Mouse (Mus musculus): ENCODE measurements at regions not wholly inside any gene's neighbourhood (a gene's known extent, or its start where the extent isn't known, plus 50 kb on each side); places are given as distances from the start of the nearest gene placed in this dataset.

DNA sequence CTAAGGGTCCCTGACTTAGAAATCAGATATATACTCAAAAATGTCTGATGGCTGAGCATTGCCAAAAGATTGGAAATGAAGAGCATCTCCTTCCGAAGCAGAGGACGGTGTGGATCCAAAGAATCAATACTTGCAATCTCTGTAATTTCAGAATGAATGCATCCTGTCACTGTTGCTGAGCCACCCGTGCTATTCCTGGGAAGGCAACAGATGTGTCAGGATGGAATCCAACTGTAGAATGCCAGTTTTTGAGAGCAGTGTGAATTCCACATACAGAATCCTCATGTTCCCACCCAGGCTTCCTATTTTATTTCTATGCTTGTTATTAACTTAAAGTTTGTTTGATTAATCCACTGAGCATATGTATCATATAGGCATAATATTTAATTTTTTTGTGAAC lies 633.9 kb downstream of the Kcnj2 start:
- no peak for DNase-seq (ENCODE audit: low read depth, low spot score)

DNA sequence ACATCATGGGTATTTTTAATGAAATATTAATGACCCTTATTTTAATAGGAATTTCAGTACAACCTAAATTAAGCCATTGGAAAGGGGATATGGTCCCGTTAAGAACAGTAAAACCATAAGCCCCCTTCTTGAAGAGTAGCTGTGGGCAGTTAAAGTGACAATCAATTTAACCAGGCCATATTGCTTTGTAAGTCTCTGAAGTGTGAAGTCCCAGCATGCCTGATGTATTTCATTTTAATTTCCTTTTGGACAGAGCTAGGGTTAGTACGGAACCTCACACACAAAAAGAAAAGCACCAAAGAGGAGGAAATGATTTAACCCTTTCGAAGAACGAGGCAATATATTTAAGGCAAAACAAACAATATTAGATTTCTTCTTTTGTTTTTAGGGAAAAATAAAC lies 640.9 kb downstream of the Kcnj2 start:
- no peak for DNase-seq (ENCODE audit: low read depth, low spot score)

DNA sequence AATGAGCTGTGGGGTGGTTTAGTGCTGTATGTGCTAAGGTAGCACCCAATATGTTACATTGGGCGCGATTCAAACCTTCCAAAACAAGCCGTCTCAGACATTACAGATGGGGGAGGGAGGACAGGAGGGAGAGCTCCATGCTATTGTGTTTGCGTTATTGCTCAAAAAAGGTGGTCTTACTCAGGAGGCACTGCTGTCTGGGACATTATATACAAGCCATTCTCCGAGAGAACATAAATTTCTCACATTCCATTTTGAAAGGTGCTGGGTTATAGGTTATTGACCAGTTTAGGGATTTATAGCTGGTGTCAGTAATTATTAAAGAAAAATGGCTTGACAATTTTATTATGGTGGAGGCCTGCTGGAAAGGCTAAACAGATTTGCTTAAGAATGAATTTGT lies 649.4 kb downstream of the Kcnj2 start:
- DNase-seq (ENCODE audit: low read depth, low spot score) = no peak

DNA sequence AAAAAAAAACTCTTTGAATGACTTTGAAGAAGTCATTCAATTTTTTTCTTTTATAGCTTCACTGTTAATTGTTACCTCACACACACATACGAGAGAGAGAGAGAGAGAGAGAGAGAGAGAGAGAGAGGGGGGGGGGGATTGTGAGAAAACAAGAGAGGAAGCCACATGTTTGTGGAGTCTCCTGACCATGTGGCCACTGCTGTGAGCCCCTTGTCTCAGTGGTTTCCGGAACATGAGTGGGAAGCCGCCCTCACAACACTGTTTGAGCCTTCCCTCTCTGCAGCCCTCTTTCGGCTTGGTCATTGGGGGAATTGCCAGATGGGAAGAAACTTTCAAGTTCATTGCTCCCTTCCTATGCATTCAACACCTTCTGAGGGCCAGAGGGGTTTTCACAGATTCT lies 656.3 kb downstream of the Kcnj2 start:
- no peak for DNase-seq (ENCODE audit: low read depth, low spot score)

DNA sequence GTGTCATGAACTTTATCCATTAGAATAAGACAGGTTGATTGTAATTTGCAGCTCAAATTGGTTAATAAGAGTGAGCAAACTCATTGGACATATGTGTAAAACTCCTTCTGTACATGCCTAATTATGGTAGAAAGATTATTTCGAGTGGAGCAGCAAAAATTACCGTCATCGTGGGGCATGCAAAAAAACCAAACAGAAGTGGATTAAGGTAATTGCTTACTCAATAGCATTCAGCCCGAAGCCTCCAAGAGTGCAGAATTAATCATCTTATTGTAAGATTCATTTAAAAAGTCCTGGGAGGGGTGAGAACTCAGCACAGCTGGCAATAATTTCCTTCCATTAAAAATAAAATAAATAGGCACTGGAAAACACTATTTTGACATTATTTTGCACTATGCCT lies 662.2 kb downstream of the Kcnj2 start:
- no peak for DNase-seq (ENCODE audit: low read depth, low spot score)

DNA sequence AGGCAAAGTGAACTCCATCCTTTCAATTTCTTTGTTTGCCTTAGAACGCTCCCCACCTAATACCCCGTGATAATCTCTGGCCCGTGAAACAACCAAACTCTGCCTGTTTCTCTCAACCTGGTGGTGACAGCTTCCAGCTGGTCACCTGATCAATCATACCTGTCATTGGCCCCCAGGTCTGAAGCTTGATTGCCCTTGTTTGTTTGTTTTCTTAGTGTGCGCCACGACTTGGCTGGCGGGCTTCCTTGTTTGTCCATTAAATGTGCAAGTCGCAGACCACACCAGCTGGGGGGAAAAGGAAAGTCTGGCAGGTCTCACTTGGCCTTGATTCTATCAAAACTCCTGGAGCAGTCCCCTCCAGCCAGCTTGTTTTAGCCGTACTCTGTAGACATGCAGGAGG lies 666.1 kb downstream of the Kcnj2 start:
- no peak for DNase-seq (ENCODE audit: low read depth, low spot score)

DNA sequence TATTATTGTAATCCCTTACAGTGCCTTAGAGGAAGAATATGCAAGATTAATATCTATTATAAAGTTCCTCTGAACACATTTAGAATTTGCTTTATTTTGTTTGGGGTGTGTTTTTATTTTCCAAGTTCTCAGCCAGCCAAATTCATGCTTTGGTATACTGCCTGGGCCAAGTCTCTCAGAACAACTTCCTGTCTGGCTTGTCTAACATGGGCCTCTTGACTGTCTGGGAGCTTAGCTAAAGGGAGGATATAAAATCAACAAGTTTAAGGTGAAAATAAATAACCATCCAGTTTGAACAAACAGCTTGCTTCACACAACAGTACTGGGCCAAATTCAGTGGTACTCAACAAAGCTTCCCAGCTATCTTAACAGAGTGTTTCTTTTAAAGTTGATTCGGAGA lies 669.5 kb downstream of the Kcnj2 start:
- DNase-seq (ENCODE audit: low read depth, low spot score) = no peak

DNA sequence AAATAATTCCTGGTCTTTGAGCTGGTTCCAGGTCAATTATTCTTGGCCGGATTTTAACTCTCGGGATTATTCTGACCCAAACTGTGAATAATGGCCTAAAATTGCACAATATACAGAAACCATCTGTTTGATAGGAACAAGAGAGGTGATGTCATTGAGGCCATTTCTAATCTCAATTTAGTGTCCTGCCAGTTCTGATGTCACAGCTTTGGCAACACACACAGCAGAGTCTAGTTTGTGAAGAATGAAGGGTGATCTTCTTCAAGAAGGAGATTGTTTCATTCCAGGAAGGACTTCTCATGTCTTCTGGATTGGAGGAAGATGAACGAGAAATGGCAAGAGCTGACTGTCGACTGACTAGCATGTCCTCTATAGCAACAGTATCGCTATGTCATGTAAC lies 670.0 kb downstream of the Kcnj2 start:
- no peak for DNase-seq (ENCODE audit: low read depth, low spot score)

DNA sequence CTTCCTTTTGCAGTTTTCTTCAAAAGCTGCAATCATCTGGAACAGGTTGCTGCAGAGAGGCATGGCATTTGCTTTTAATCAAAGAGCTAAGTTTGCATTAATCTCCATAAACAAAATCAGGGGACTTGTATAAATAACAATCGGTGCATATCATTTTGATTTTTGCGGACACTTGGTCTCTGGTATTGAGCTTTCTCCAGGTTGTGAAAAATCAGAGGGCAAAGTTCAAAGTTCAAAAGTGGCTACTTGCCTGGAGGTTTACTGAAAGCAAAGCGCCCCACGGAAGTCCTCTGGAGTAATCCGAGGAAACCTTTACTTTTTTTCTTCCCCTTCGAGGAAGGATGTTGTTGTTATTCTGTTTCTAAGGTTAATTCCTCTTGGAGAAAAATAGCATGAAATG lies 677.4 kb downstream of the Kcnj2 start:
- no peak for DNase-seq (ENCODE audit: low read depth, low spot score)

DNA sequence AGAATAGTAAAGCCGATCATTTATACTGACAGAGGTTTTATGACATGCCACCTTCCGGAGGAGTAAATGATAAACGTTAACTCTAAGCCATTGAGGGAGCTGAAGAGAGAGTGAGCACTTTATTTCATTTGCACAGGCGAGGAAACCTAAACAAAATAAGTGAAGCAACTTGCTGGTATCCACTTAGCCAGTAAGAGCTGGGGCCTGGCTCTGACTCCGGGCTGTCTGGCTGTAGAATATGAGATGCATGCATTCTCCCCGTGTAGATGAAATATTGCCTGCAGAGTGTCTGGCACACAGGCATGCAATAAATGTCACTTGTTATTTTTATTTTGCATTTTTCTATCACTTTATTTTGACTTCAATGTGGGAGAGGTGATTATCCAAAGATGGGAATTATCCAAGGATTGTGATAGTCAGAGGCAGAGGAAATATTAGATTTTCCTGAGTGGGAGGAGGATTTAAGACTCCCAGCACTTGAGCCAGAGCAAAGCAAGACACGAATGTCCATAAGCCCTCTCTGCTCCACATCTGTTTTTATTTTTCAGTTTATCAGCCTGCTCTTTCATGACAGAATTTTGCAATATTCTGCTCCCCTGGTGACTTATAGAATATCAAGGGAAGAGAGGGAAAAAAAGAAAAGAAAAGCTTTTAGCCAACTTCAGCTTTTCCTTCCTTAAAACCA lies 681.4 kb downstream of the Kcnj2 start:
- no peak for DNase-seq (ENCODE audit: low read depth, low spot score)

DNA sequence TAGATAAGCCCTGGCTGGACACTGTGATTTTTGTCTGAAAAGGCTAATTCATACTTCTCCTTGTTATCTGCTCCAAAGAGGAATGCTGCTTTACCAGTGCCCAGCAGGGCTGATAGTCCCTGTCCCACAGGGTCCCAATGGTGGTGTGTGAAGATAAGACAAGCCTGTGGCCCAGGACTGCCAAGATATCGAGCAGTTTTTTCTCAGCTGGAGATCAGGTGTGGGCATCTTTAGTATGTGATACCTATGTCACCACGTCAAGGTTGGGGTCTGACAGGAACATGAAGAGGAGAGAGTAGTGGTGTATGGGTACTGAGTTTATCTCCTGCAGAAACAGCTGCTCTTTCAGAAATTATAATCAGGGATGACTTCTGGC lies 682.0 kb downstream of the Kcnj2 start:
- no peak for DNase-seq (ENCODE audit: low read depth, low spot score)

DNA sequence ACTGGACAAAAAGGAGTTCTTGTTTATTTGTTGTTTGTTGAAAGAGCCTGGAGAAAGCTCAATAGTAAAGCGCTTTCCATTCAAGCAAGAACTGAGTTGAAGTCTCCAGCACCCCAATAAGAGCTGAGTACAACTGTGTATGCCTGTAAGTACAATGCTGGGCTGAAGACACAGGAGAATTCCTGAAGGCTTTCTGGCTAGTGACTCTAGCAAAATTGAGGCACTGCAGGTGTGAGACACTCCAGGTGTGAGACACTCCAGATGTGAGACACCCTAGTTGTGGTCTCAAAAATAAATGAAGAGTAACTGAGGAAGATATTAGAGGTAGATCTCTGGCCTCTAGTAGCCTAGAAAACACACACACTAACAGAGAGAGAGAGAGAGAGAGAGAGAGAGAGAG lies 682.5 kb downstream of the Kcnj2 start:
- no peak for DNase-seq (ENCODE audit: low read depth, low spot score)

DNA sequence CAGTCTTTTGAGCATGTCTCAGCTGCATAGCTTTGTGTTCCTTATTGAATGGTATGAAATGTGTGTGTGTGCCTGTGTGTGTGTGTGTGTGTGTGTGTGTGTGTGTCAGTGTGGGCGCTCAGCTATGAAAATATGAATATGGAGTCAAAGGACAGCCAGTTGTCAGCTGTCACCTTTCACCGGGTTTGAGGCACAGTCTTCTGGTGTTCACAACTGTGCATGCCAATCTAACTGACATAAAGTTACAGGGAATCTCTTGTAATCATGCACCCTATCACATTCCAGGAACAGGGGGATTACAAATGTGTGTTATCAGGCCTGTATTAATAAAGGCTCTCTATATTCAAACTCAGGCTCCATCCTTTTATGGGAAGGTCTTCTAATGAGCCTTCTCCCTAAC lies 688.8 kb downstream of the Kcnj2 start:
- DNase-seq (ENCODE audit: low read depth, low spot score) = no peak

DNA sequence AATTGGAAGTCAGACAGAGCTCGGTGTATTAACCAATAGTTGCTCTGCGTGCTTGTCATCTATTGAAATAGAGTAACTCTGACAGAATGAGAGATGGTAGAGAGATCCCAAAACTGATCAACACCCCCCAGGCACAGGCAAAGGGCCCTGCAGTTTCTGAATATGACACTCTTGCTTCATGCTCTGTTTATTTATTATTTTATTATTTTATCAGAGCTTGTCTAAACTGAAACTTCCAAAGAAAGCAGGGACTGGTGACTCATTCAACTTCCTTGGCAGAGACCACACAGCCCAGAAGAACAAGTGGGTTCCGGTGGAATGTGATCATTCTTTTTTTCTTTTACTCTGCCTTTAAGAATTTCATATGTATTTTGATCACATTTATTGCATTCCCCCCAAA lies 697.1 kb downstream of the Kcnj2 start:
- DNase-seq (ENCODE audit: low read depth, low spot score) = no peak

DNA sequence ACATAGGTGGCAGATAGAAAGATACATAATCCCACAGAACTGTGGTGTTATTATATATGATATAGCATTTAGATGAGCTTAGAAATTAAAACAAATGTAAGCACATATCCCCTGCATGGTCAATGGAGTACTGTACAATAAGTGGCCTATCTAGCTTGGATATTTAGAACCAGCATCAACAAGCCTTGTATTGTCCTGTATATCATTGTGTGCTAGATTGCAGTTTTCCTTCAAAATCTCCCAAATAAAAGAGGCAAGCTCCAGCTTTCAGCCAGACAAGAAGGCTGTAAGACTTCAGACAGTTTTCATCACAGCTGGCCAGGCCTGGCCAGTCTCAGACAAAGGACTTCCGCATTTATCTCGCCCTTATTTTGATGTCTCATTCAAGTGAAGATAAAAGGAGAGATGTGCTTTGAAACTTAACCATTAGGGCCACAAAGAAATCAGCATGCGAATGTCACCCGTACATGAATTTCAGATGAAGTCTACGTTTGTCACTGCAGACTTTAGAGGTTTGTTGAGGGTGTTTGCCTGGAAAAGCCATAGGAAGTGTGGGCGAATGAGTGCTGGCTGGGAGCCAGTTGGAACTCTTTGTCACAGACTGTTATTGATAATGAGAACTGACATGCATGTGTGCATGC lies 700.5 kb downstream of the Kcnj2 start:
- no peak for DNase-seq (ENCODE audit: low read depth, low spot score)

DNA sequence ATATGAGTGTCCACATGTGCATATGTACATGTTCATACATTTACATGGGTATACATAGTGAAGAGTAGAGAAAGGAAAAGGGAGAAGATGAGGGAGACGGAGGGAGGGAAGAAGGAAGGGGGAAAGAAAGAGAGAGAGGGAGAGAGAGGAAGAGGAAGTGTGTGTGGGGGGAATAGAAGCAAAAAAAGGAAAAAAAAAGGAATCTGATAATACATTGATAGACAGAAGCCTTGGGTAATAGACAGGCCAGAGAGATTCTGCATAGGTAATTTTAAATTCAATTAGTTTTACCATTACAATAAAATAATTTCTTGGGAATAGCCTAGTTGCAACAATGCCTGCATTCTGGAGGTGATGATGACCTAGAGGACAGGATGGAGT lies 701.0 kb downstream of the Kcnj2 start:
- DNase-seq (ENCODE audit: low read depth, low spot score) = no peak

DNA sequence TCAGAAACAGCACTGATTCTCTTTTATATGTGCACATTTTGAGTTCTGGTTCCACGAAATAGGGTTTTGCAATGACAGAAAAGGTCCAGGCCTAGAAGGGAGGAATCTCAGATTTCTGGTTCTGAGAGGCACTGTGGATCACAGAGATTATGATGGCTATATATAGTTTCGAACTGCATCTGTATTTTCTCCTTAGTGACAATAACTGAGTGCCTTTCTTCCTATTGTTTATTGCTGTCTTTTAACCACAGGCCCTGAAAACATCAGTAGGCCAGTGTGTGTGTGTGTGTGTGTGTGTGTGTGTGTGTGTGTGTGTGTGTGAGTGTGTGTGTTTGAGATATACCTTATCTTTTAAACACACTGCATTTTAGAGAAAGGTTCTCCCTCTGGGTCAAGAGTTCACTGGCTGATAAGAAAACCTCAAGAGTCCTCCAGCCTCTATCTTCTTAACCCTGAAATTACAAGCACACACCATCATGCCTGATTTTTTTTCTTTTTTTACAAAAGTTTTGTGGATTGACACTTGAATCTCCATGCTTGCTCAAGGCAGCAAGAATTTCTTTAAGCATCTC lies 708.2 kb downstream of the Kcnj2 start:
- DNase-seq (ENCODE audit: low read depth, low spot score) = no peak

DNA sequence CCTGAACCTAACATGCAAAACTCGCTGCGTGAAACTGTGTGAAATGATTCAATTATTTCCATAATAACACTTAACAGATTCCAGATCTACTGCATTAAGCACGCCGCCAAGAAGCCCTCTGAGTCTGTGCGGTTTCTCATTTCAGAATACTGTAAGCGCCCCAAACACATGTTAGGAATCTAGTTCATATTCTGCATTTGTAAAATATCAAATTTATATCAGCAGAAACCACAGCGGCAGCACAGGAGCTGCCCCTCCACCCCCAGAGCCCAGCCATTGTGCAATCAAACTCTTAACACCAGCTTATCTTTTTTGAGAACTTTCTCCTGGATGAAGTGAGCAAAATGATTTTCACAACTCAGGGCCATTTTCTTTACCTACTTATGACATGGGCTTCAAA lies 715.4 kb downstream of the Kcnj2 start:
- DNase-seq (ENCODE audit: low read depth, low spot score) = no peak

DNA sequence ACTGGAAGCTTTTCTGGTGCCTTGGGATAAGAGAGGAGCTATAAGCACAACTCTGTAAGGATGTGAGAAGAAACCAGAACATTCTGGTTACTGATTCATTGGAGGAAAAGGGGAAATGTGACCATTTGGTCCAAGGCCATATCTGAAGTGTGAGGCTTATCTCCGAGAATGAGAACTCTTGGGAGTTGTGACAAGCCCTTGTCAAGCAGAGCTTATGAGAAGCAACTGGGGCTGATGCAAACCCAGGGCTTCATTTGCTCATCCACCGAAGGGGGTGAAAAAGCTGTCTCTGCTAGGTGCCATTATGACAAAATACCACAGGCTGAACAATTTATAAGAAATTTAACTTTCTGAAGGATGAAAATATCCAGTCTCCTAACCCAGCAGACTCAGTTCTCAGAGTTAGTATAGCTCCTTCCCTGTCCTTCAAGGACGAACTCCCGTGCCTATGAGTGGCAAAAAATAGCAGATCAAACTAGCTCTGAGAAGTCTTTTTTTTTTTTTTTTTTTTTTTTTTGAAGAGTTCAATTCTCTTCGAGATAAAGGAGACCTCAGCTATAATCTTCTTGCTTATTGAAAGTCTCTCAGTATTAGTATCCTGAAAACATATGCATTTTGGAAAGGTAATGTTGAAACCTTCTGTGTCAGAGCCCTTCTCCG lies 725.4 kb downstream of the Kcnj2 start:
- DNase-seq (ENCODE audit: low read depth, low spot score) = no peak

DNA sequence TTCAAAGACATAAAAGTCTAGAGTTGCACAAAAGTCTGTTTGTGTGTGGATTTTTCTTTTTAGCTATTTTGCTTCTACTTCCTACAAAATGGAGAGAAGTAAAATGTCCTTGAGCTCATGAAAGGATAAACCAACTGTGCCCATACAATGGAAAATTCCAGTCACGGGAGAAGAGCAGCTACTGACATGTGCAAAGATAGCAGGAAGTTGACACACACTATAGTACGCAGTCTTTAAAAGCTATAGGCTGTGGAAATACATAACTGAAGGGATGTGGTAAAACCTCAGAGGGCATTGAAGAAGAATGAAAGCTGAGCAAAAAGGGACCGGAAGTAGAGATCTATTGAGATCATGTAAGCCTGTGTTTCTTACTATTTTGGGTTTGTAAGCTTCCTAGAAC lies 735.1 kb downstream of the Kcnj2 start:
- DNase-seq (ENCODE audit: low read depth, low spot score) = no peak

DNA sequence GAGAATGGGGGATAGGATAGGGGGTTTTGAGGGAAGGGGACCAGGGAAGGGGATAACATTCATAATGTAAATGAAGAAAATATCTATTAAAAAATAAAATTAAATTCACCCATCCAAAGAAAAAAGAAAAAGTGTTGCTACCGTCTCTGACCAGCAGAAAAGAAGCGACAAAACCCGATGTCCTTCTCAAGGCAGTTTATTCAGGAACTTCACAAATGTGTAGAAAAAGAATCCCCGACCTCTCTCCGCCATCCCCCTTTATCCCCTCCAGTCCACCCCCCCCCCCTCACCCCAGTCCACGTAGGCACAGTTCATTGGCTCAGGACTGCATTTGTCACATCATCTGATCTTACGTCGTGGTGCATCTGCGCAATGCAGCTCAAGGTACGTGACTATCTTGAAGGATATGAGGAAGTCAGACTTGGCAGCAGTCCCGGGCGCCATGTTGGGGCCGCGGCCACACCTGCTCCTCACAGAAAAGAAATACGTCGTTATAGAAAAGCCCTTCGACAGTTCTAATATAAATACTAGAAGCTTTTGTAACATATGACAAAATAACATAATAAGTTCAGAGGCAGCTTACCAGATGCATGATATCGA lies 750.3 kb downstream of the Kcnj2 start:
- DNase-seq (ENCODE audit: low read depth, low spot score) = no peak

DNA sequence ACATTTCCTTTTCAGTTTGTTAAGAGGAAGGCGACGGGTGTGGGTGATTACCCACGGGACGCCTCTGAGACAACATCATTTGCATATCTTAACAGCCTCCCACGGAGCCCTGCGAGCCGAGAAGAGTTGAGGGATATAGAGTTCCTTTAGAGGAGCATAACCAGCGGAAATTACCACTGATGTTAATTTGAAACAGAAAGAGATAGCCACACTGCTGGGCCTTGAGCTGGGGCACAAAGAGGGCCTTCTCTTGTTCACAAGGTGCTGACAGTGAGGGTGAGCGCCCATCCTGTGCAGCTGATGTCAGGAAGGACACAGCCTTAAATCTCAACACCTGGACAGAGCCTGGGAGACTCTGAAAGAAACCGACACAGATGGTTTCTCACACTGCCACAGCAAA lies 752.2 kb downstream of the Kcnj2 start:
- no peak for DNase-seq (ENCODE audit: low read depth, low spot score)

DNA sequence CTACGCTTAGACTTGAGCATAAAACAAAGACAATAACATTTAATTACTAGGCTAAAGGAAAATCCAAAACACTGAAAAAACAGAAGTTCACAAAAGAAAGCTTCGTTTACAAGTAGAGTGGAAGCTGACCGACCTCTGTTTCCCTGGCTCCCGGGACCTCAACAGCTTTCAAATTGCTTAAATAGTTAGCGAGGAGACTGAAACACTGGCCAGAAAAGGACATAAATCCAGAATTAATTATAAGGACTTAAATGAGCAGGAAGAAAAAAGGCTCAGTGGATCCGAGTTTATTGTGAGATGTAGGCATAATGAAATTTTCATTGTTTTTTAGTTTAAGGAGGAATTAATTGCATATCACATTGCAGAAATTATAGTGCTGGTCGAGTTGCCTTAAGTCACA lies 754.4 kb downstream of the Kcnj2 start:
- DNase-seq (ENCODE audit: low read depth, low spot score) = no peak

Data from embryo, embryonic 11.5 days (tissue).